Mouse (Mus musculus): ENCODE data around the gene Coq7.

Coq7 gene

DNA sequence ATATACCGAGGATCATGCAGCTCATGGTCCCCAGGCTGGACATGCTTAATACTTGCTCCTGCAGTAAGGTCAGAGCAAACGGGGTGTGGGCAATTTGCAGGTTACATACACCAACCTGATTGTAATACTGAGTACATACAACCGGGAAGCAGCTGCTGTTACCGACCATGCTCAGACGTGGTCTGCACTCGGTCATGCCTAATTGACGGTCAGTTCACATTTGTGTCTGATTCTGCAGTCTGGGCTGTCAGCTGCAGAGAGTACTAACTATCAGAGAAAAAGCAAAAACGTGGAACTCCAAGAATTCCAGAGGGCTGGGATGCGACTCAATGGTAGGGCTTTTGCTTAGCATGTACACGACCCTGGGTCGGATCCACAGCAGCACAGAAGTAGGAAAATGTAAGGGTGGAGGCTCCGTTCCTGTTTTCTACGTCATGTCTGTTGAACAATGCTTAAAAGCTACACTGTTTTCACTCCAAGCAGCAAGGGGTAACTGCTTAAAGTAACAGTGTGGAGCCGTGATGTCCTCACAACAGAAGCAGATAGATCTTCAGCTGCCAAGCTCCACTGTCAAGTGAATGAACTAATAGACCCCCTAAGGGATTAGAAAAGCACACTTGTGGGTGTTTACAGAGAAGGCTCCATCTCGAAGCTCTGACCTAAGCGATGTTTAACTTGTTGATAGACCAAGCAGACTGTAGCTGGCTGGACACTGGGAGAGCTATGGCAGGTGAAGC lies 71.6 kb downstream of the Coq7 start:
- no peak for DNase-seq (ENCODE audit: low spot score)

Data from adipocyte (in vitro differentiated cells).